Mouse (Mus musculus) adrenal gland, postnatal 4 days (tissue): Measurements from ENCODE around the gene Ifi27l2b. TPM values are rescaled to one million over a fixed set of nuclear protein-coding genes. Genes with fewer than 3 reads are reported as not detected.
A peak's percentile ranks its signal among the peaks of the same experiment; 100 is the strongest.

Experiments
- DNase-seq, 2 experiments: peaks; one replicate each; pipeline ENCODE4 v3.0.0; 2021 to 2022; ENCODE audit warnings: low spot score in 2 of 2, mixed read lengths in 2 of 2
- total RNA-seq, 2 experiments: library from RNA; stranded (reverse); gene quantifications; 2 replicates each; pipeline ENCODE4 v1.2.3; 2021

Gene Ifi27l2b
- total RNA-seq, 2 experiments from 2014 or later: not detected

DNA sequence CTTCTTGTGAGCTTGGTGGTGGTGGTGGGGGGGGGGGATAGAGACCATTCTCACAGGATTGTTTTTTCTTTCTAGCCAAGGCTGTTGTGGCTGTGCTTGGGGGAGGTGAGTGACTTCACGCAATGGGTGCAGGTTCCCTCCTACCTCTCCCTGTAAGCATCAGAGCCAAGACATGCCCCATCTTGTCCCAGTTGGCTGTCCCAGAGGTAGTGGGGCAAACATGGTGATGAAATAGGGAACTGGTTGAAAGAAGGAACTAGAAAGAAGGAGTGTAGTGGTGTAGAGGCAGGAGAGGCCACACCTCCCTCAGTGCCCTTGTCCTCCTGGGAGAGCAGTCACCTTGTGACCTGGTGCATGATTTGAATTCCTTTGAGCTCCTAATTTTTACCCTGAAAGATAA is 19.4 kb downstream of the Ifi27l2b start:
- DNase-seq: no peak

GRCm38 (mm10) chr12:103434861-103435260 is 22.2 kb downstream of the Ifi27l2b start:
- no peak for DNase-seq

GRCm38 (mm10) chr12:103433986-103434731 is 22.9 kb downstream of the Ifi27l2b start, which contains the start of gene Ifi27:
Gene Ifi27, plus strand, starts transcription at chr12:103434211.
- peak; percentile 22 to 29 for DNase-seq

- DNase-seq: no peak
These were observed 23.6 kb downstream of the Ifi27l2b start for GRCm38 (mm10) chr12:103433430-103433829.

- no peak for DNase-seq
These were observed 30.3 kb downstream of the Ifi27l2b start for GRCm38 (mm10) chr12:103426710-103427109.

DNA sequence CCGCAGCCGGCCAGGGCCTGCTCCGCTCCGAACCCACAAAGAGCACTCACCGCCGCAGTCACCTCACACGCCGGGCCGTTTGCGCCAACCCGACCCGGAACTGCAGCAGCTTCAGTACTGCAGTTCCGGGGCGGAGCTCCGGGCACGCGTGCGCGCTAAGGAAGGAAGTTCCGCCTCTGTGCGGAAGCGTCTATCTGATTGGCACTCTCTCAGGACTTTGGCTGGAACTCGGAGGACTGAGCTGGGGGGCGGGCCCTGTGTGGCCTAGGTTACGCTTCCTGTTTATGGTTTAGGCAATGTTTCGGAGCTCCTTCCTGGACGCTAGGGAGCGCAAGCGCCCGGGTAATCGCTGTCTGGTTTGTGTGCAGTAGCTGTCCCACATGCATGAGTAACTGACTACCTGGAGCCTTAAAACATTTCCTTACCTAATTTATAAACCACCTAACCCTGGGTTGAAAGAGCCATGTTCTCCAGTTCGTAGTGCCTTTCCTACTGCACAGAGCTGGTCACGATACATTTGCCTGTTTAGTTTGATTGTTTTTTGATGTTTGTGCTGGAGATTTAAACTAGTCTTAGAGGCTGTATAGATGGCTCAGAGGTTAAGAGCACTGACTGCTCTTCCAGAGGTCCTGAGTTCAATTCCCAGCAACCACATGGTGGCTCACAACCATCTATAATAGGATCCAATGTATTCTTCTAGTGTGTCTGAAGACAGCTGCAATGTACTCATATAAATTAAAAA is 31.1 kb downstream of the Ifi27l2b start, which contains the start of gene Ddx24:
Ddx24 (minus strand) TSS at position 102 of the 742 bp plus-strand sequence.
- DNase-seq: peak; percentile 88 to 94

DNA sequence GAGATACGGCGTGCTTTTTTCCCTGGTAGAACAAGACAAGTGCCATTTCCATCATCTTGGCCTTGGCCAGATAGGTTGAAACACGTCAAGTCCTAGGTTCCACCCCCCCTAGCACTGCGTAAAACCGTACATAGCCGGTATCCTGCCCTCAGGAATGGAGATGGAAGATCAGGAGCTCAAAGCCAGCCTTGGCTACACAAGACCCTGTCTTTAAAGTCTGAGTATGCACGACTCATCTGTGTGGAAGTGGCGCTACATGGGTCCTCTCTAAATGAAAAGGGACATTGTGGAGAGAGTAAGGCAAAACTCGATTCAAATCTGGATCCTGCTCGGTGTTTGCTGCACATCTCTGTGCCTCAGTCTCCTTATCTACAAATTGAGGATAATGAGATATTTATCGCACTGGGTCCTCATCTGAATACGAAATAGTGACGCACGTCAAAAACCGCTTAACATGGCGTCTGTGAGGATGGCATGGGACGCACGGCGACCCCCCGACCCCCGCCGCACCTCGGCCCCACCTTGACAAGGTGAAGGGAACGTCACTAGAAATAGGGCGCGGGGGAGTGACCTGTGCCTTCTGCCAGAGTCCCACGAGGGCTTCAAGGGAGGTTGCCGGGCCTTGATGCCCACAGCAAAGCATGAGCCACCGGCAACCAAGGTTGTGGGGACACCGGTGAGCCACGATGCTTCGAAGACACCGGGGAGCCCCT is 31.9 kb downstream of the Ifi27l2b start:
- DNase-seq: no peak

- no peak for DNase-seq
These were observed 48.9 kb downstream of the Ifi27l2b start for GRCm38 (mm10) chr12:103408144-103408543.

DNA sequence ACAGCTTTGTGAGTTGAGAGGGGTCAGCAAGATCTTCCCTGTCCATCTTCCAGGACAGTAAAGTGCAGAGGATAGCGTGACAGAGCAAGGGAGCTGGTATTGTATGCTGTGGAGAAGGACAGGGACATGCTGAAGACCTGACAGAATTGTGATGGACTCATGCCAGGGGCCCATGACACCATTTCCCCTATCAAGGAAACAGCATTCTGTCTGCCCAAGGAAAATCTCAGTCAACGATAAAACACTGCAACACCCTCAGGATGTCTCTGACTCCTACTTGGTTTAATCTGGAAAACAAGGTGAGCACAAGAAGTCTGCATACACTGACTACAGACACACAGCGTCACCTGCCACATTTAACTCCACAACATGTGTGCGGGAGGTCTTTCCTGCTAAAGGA is 49.3 kb downstream of the Ifi27l2b start, which contains the start of gene 9330161L09Rik:
9330161L09Rik (minus strand) TSS at position 101 of the 400 bp plus-strand sequence.
- DNase-seq: no peak

DNA sequence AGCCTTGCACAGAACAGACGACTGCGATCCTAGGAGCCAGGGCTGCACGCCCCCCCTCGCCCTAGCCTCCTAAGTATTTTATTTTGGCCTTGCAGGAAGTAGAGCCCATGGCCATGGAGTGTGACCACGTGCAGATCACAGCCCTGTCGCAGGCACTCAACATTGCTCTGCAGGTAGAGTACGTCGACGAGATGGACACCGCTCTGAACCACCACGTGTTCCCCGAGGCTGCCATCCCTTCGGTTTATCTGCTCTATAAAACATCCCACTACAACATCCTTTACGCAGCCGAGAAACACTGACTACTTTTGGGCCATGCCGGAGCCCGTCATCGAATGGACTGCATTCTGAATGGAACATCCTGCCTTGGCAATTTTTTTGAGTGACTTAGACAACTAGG is 52.9 kb downstream of the Ifi27l2b start:
- DNase-seq: no peak

Other genes starting within 250 kb of the Ifi27l2b start
- 1 to 10 TPM; 4.8 to 6.9 TPM for gene Prima1, start 215.1 kb downstream of the Ifi27l2b start, total RNA-seq
- gene Fam181a, start 146.2 kb downstream of the Ifi27l2b start, total RNA-seq: not detected
- gene Asb2, start 101.2 kb downstream of the Ifi27l2b start, total RNA-seq: 1 to 10 TPM; 2.5 to 5.2 TPM
- gene Otub2, start 68.5 kb downstream of the Ifi27l2b start, total RNA-seq: 1 to 10 TPM; 3.2 to 3.5 TPM
- gene 9330161L09Rik, start 49.4 kb downstream of the Ifi27l2b start, total RNA-seq: 1 to 10 TPM; 2.6 to 3.0 TPM
- gene Ddx24, start 31.4 kb downstream of the Ifi27l2b start, total RNA-seq: 100 to 1,000 TPM; 109 to 116 TPM
- gene Ifi27, start 23.0 kb downstream of the Ifi27l2b start, total RNA-seq: 100 to 1,000 TPM; 377 to 414 TPM
- 10 to 100 TPM; 10.1 to 11.7 TPM for gene Ifi27l2a, start 13.5 kb downstream of the Ifi27l2b start, total RNA-seq
- 1 to 10 TPM; 3.3 to 3.7 TPM for gene Ppp4r4, start 75.1 kb upstream of the Ifi27l2b start, total RNA-seq
- gene Serpina10, start 174.2 kb upstream of the Ifi27l2b start, total RNA-seq: 10 to 100 TPM in 1 of 2 experiments, 1 to 10 TPM in 1; 1.5 to 11.8 TPM
- 1 to 10 TPM in 1 of 2 experiments, under 1 TPM in 1; 0.76 to 3.0 TPM for gene Serpina6, start 200.0 kb upstream of the Ifi27l2b start, total RNA-seq
- not detected for gene Serpina16, start 218.9 kb upstream of the Ifi27l2b start, total RNA-seq
- gene Serpina1f, start 238.3 kb upstream of the Ifi27l2b start, total RNA-seq: not detected